Mouse (Mus musculus) olfactory bulb, adult 2 months (tissue): Measurements from ENCODE around the gene Ptprf.

ENCODE experiments used
- CTCF ChIP-seq: fragments of 200-500 bp; IDR thresholded peaks from 2 replicates; pipeline ENCODE4 v1.5.1; 2012; ENCODE audit warnings: low read depth, mild to moderate bottlenecking, low read length, moderate library complexity; ENCODE audit not compliant: insufficient read depth
- POLR2A ChIP-seq: fragments of 200-500 bp; IDR thresholded peaks from 2 replicates; pipeline ENCODE4 v1.6.1; 2012; ENCODE audit warnings: mild to moderate bottlenecking, low read depth, low read length, moderate library complexity; ENCODE audit not compliant: insufficient read depth

- TF ChIP-seq CTCF (peak; percentile 66), POLR2A (no peak)
These were observed 74.2 kb downstream of the Ptprf start for GRCm38 (mm10) chr4:118216726-118217595.
